Mouse (Mus musculus) adrenal gland, postnatal 4 days (tissue): ENCODE results near the gene Ndst2. TPM values are rescaled to one million over a fixed set of nuclear protein-coding genes. Genes with fewer than 3 reads are reported as not detected.
A peak's percentile ranks its signal among the peaks of the same experiment; 100 is the strongest.

Experiments used
- DNase-seq, 2 experiments: peaks; one replicate each; pipeline ENCODE4 v3.0.0; 2021 to 2022; ENCODE audit warnings: low spot score in 2 of 2, mixed read lengths in 2 of 2
- total RNA-seq, 2 experiments: library from RNA; stranded (reverse); gene quantifications; 2 replicates each; pipeline ENCODE4 v1.2.3; 2021

Ndst2 gene
- total RNA-seq, 2 experiments from 2014 or later, result 46.4 to 49.0 TPM

DNA sequence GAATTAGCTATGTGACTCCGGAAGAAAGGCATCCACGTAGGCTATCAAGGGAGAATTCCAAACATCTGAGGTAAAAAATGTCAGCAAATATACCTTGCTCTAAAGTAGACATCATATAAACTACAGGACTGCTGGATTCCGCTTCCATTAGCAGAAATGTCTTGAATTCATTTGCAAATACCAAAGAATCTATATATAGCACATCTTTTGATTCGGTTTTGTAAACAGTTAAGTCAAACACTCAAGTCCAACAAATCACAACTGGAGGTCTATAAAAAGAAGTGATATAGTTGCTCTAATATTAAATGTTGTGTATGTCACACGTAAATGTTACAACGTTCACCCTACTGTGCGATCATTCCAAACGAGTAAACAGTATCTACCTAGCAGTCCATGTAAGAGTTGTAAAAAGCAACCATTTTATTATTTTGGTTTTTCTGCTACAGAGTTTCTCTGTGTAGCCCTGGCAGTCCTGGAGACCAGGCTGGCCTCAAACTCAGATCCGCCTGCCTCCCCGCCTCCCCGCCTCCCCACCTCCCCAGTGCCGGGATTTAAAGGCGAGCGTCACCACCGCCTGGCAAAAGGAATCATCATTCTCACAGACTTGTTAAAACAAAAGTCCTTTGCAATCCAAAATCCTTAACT, 32.1 kb downstream of the Ndst2 start:
- DNase-seq, result no peak

DNA sequence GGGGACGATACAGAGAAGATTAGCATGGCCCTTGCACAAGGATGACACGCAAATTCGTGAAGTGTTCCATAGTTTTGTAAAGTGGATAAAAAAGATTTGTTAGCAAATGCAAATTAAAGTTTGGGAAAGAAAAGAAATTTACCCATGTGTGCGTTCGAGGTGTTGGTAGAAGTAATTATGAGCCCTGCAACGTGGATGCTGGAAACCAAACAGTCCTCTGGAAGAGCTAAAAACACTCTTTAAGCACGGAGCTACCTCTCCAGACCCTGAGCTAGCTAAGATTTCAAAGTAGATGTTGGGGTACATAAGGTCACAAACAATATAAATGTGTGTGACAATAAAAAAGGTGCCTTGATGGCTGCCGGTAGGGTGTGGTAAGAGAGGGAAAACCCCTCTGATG, 32.8 kb downstream of the Ndst2 start:
- DNase-seq, result no peak

DNA sequence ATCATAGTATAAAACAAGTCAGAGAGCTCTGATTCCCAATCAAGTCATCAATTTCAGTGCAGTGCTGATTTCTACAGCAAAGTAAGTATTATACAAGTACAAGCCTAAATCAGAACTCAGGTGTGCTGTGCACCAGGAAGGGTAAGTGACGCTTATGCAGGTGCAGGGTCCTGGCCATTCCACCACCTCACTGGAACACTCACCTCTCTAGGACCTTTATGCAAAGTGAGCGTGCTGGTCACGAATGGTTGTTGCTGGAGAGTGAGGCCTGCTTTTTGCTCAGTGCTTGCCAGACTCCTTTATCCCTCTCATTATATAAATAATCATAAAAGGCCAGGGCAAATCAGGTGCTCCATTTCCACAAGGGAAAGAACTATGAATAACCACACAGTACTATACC, 34.0 kb downstream of the Ndst2 start:
- DNase-seq, result no peak

DNA sequence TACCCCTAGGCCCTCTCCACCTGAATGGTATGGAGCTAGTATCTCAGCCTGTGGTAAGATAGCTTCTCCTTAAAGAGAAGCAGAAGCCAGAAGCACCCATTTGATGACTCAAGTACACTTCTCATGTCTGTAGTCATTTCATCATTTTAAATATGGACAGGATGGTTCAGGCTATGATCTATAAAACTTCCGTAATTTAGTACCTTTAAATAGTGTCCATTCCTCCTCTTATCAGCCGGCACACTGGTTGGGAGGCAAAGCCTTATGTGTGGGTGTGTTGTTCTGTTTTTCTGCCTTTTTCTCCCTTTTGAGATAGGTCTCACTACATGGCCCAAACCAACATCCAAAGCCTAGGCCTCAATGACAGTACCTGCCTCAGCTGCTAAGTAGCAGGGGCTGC, 35.8 kb downstream of the Ndst2 start:
- DNase-seq, result no peak

DNA sequence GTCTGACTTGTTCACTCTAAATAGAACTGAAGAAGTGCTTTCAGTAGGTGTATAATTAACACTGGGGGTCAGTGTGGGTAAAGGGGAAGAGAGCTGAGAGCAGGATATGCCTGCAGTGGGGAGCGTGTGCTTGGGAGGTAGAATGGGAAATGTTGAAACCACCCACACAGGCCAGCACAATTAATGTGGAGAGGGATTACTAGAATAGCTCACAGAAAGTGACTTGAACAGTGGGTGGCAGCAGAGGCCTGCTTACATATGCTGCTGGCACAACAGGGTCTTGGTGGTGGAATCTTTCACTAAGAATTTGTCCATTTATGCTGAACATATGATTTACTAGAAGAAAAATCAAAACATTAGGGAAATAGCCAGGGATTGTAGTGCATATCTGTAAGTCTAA, 37.4 kb downstream of the Ndst2 start:
- DNase-seq, result no peak

DNA sequence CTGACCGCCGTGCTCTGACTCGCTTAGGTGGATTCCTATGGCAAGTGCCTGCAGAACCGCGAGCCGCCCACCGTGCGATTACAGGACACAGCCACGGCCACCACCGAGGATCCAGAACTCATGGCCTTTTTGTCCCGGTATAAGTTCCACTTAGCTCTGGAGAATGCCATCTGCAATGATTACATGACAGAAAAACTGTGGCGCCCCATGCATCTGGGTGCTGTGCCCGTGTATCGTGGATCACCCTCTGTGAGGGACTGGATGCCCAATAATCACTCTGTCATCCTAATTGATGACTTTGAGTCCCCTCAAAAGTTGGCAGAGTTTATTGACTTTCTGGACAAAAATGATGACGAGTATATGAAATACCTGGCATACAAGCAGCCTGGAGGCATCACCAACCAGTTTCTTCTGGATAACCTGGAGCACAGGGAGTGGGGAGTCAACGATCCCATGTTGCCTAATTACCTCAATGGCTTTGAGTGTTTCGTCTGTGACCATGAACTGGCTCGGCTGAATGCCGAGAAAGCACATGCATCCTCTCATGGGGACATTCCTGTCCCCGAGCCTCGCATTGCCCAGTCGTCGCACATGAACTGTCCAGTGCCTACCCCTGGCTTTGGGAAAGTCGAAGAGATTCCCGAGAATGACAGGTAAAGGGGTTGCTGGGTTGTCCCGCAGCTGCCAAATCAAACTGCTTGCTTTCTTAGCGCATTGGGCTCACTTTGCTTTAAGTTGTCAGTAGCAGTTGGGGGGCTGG, 38.4 kb downstream of the Ndst2 start:
- no peak for DNase-seq

DNA sequence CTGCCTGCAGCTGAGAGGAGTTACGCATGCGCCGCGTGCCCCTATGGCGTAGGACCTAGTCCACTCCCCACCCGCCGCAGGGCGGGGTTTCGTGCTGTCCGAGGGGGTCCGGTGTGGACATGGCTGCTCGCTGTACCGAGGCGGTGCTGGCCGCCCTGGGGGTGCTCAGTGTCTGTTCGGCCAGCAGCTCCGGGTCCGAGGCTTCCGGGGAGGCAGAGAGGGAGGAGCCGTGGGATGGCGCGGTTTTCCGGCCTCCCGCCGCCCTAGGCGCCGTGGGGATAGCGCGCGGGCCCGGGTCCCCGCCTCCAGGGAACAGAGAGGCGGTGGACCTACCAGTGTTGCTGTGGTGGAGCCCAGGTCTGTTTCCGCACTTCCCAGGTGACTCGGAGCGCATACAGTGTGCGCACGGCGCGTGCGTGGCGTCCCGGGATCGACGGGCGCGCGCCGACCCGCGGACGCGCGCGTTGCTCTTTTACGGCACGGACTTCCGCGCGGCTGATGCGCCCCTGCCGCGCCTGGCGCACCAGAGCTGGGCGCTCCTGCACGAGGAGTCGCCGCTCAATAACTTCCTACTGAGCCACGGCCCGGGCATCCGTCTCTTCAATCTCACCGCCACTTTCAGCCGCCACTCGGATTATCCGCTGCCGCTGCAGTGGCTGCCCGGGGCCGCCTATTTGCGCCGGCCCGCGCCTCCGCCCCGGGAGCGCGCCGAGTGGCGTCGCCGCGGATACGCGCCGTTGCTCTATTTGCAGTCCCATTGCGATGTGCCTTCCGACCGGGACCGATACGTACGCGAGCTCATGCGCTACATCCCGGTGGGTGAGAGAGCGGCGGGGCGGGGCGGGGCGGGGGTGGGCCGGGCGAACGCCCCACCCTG, 39.2 kb downstream of the Ndst2 start, which contains the start of gene Fut11:
TSS of gene Fut11 (plus strand) at position 85 of the 877 bp plus-strand sequence.
- peak; percentile 76 to 81 for DNase-seq

DNA sequence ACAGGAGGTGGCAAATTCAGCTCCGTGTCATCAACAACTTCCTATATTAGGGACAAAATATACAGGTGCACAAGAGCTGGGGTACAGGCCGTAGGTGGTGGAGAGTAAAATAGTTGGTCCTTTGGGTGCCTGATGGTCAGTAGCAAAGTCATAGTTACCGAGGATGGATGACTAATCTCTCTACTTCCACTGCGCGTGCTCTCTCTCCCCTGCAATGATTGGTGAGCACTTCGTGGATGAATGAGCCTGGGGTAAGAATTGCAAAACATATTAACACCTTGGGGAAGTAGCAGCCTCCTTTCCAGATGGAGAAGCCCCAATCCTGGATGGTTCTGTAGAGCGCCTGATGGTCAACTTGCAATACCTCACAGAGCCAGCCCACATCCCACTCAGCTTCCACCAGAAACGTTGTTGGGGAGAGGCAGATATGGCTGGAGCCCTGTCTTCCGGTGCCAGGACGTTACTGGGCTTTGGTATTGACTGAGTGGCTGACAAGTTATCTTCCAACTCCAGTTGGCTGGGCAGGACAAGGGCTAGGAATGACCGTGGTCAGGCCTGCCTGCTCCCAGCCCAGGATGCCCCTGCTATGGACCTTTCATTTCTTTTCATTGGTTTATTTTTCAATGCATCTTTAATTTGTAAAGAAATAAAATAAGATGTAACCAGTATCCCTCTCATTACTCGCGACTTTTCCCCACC, 40.0 kb downstream of the Ndst2 start:
- no peak for DNase-seq

DNA sequence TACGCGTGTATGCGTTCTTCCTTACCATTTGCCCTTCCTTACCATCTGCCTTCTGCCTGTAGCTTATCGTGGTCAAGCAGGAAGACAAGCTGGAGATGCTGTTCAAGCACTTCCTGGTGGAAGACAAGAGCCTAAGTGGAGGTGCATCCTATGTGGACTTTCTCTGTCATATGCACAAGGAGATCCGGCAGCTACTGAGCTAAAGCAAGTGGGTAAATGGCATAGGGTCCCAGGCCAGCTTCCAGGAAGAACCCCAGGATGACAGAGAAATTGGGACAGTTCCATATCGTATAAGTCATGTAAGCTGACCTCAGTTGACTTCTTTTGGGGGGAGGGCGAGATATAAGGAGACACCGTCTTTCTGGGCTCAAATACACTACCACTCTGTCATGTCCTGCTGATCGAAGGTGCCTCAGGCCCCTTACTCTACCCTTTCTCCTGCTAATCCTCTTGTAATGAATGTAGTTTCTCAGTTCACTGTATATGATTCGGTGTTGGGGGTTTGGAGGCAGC, 40.7 kb downstream of the Ndst2 start:
- DNase-seq, result no peak

DNA sequence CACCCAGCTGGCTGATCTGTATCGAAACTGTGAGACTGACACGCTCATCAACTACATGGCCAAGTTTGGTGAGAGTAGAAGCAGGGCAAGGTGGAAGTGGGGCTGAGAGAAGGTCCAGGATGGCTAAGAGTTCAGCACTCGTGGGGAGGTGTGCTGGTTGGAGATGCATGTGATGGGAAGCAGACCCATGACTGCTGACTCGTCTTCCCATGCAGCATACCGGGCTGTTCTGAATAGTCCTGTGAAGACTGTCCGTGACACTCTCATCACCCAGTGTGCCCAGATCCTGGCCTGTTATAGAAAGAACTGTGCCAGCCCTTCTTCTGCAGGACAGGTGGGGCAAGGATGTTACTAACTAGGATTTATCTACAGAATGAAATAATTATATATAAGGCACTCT, 42.6 kb downstream of the Ndst2 start:
- DNase-seq, result no peak

DNA sequence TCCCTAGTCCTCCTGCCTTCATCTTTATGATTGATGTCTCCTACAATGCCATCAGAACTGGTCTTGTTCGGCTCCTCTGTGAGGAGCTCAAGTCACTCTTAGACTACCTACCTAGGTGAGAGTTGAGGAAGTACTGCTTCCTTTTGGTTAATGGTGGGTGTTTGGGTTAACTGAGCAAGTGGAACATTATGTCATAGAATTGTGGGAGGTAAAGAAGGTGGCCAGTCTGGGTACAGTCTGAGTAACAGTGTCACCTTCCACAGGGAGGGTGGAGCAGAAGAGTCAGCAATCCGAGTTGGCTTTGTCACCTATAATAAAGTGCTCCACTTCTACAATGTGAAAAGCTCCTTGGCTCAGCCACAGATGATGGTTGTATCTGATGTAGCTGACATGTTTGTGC, 45.4 kb downstream of the Ndst2 start:
- DNase-seq, result no peak

DNA sequence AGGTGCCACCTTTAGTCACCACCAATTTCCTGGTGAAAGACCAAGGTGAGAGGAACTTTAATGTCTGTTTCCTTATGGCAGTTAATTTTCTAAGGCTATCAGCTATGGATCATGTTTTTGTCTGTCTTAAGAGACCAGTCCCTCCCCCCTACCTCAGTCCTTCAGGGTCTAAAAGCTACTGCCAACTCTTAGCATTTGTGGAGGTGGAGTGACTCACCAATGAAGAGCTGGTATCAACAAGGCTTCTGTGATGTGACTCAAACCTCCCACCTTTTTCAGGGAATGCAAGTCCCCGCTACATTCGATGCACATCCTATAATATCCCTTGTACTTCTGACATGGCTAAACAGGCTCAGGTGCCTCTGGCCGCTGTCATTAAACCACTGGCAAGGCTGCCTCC, 47.8 kb downstream of the Ndst2 start:
- no peak for DNase-seq

DNA sequence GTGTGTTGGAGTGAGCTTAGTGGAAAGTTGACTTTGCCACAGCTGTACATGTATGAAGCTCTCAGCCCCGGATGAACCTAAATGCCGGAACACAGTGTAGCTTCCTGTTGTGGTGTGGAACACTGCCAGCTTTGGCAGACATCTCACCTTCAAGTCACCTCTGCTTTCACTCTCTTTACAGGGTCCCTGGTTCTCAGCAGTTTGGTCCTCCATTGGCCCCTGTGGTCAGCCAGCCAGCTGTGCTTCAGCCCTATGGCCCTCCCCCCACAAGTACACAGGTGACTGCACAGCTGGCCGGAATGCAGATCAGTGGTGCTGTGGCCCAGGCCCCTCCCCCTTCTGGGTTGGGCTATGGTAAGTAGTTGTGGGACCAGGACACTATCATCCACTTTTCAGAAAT, 51.9 kb downstream of the Ndst2 start:
- DNase-seq, result no peak

DNA sequence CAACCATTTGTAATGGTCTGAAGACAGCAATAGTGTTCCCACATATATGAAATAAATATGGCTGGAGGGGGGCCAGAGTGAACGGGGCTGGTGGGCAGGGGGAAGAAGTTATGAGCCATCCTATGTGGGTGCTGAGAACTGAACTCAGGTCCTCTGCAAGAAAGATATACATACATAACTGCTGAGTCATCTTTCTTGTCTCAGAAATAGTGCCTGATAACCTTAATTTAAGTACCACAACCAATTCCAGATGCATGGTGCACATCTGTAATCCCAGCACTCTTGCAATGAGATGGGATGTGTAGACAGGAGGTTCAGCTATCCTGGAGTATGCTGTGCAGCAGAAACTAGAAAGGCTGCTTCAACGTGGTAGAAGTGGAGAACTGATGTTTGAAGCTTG, 52.6 kb downstream of the Ndst2 start:
- DNase-seq, result no peak

DNA sequence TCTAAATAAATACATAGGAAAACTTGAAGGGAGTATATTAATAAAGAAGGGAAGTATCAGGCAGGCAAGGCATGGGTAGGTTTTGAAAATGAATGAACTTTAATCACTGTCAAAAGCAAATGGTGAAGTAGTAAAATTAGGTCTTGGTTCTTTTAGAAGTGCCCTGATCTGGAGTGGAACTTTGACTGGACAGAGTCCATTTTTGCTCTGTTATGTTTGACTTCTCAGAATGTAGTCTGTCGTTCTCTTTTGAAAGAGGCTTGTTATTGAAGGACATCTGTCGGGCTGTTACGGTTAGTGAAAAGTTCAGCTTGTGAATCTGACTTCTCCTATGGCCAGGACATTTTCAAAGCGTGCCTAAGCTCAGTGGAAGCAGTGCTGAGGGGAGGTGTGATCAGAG, 56.5 kb downstream of the Ndst2 start:
- DNase-seq, result no peak

DNA sequence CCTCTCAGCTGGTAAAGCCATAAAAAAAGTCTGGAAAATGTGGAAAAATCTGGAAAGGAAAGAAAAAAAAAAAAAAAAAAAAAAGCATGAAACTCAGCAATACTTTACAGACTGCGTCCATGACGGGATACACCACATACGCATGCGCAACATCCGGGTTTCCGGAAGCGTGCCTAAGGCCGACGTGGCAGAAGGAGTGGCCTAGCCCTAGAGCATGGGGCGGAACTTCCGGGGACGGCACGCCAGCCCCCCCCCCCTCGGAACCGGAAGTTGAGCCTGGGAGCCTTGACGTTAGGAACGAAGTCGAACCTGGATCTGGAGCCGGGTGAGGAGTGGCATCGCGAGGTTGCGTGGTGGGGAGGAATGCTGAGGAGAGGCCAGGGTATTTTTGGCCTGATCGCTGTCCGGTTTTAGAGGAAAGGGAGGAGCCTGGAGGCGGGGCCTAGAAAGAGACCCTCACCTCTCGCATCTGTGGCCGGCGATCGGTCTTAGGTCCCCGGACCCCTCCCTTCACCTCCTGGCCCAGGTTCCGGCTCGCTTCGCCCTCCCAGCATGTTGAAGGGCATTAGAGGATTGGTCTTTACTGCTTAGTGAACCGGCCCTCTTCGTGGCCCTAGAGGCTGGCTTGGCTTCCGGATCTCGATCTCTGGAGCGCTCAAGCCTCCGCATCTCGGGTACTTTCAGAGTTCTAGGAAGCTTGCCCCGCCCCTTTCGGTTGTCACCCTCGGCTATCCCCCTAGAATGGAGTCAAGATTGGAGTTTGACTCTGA, 60.1 kb downstream of the Ndst2 start, which contains the start of gene Sec24c:
TSS of gene Sec24c (plus strand) at position 245 of the 770 bp plus-strand sequence.
- peak; percentile 94 to 98 for DNase-seq

DNA sequence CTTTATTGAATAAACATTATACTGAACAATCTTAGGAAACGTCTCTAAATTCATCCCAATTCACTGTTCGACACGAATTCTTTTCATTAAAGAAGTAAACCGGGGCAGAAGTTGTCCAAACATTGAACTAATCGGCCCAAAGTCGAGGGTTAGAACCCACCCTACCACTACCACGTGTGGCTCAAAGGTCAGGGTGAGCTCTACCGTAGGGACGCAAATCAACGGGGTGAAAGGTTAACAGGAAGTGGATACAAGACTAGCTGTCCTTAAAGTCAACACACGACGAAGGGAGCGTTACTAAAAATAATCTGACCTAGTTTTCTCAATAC, 60.7 kb downstream of the Ndst2 start:
- DNase-seq, result no peak
